Mouse (Mus musculus): ENCODE data around the gene Trim17.

- TF ChIP-seq CTCF (IDR thresholded peaks at IDR 0.05; ENCODE audit: insufficient read depth, low read depth, low read length) = no peak
- TF ChIP-seq POLR2A (IDR thresholded peaks at IDR 0.05; ENCODE audit: insufficient read depth, low read depth, low read length) = no peak
Observed at GRCm38 (mm10) chr11:58922420-58922819, 32.1 kb upstream of the Trim17 start.
